Mouse (Mus musculus): Measurements from ENCODE around the gene Scube2. TPM values are rescaled to one million over a fixed set of nuclear protein-coding genes. Genes with fewer than 3 reads are reported as not detected.

Gene Scube2
- total RNA-seq, 2 experiments from 2014 or later: 1.4 to 3.5 TPM

- intact Hi-C loops (cut with DNase I): no loop called here
- DNase-seq: no peak
- H3K4me3 ChIP-seq: no peak overlapping the region
- no peak for TF ChIP-seq CTCF (IDR thresholded peaks at IDR 0.05)
- H3K27ac ChIP-seq: no peak overlapping the region
Measured at GRCm38 (mm10) chr7:109783281-109783680, 82.2 kb downstream of the Scube2 start.

DNA sequence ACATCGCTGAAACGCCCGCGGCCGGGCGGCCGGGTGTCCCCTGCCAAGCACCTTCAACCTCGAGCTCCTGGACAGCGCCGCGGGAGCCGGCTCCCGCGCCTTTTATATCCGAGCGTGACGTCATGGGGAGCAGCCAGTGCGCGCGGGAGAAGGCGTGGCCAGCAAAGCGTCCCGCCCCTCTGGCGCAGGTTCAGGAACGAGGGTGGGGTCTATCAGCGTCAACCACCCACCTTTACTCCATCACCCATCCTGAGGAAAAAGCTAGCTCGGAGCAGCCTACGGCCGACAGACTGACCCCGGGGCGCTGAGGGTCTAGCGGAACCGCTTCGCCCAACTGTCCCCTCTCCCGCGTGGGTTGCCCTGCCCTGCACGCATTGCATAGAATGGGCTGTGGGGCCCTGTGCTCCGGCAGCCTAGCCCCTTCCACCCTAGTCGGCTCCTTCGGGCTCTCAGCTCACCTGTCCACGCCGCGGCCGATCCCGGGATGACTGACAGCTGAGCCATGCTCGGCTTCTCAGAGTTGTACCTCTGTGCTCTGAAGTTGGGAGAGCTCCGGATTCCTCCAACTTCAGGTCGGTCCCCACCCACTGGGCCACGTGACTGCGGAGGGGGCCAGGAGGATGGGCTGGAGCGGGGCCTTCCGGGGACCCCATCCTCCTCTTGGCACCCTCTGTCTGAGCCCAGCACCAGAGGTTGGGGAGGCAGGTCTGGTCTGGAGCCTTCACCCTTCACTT lies 83.8 kb downstream of the Scube2 start, which contains the start of gene Nrip3:
Nrip3 (minus strand) TSS at position 556 of the 734 bp plus-strand sequence.
- no peak for TF ChIP-seq CTCF (IDR thresholded peaks at IDR 0.05)
- Histone ChIP-seq H3K27ac (no peak within 1 kb of the TSS), H3K4me3 (peak within 1 kb of the TSS; percentile 73)
- peak; percentile 70 for DNase-seq
- intact Hi-C loops (cut with DNase I): no loop called here

GRCm38 (mm10) chr7:109781087-109781469 lies 84.4 kb downstream of the Scube2 start:
- Histone ChIP-seq H3K27ac (no peak overlapping the region), H3K4me3 (peak overlapping the region; percentile 73)
- TF ChIP-seq CTCF (IDR thresholded peaks at IDR 0.05): no peak
- DNase-seq: no peak
- intact Hi-C loops (cut with DNase I): no loop called here

GRCm38 (mm10) chr7:109772251-109772650 lies 93.2 kb downstream of the Scube2 start:
- intact Hi-C loops (cut with DNase I): no loop called here
- DNase-seq: no peak
- Histone ChIP-seq H3K27ac (no peak overlapping the region), H3K4me3 (no peak overlapping the region)
- TF ChIP-seq CTCF (IDR thresholded peaks at IDR 0.05): no peak

GRCm38 (mm10) chr7:109768699-109769383 lies 96.6 kb downstream of the Scube2 start:
- intact Hi-C loops (cut with DNase I): no loop called here

DNA sequence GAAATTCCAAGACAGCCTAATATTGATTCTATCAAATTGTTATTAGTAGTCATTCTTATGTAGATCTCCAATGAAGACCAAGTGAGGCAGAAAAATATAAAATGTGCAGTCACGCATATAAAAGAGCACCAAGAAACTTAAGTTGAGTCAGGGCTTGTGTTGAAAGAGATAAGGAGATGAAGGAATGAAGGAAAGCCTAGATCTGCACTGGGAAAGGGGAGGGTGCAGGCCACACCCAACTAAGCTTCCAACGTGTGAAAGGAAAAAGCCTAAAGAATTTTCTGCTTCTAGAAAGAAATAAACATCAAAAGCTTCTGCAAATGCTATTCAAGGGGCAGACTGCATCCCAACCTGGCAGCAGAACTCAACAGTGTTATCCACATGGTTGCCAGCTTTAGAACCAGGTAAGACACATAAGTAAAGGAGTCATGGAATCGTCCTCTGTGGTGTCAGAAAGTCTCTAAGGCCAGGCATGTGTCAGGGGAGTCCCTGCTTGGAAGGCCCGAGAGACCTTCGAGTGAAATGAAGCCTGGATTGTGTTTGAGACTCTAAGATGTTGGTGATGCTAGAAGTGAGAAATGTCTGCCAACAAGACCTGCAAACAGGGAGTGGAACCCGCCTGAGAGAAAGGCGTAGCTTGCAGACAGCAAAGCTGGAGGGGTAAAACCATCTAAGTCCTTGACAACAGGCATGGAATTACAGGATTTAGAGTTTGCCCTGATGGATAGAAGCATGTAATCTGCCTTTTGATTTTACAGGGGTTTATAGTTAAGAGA lies 97.7 kb downstream of the Scube2 start:
- Histone ChIP-seq H3K27ac (no peak overlapping the region), H3K4me3 (no peak overlapping the region)
- intact Hi-C loops (cut with DNase I): no loop called here
- TF ChIP-seq CTCF (IDR thresholded peaks at IDR 0.05): no peak
- no peak for DNase-seq

More at GRCm38 (mm10) chr7:109768699-109769383, 96.6 kb downstream of the Scube2 start:
- no peak overlapping the region for H3K4me3 ChIP-seq
- no peak overlapping the region for H3K27ac ChIP-seq
- no peak for TF ChIP-seq CTCF (IDR thresholded peaks at IDR 0.05)
- no peak for DNase-seq

DNA sequence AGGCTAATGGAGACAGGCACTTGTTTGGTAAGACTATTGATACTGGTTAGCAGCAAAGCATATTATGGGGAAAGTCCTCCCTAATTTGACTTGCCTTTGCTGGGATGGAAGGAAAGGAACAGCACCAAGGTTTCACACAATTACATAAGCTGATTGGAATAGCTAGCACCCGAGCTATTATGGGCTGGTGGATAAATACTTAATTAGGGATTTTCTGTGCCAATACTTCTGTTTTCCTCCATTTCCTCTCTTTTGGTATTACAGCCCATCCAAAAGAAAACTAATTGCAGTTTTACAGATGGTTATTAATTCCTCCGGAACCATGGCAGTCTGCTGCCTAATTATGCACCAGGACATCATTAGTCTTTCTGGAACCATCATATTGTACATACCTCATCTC lies 101.5 kb downstream of the Scube2 start:
- intact Hi-C loops (cut with DNase I): no loop called here
- Histone ChIP-seq H3K27ac (no peak overlapping the region), H3K4me3 (no peak overlapping the region)
- no peak for DNase-seq
- no peak for TF ChIP-seq CTCF (IDR thresholded peaks at IDR 0.05)

- DNase-seq: no peak
- Histone ChIP-seq H3K4me3 (no peak overlapping the region), H3K27ac (no peak overlapping the region)
- TF ChIP-seq CTCF (IDR thresholded peaks at IDR 0.05): no peak
- intact Hi-C loops (cut with DNase I): no loop called here
Measured at GRCm38 (mm10) chr7:109756291-109756690, 109.2 kb downstream of the Scube2 start.

DNA sequence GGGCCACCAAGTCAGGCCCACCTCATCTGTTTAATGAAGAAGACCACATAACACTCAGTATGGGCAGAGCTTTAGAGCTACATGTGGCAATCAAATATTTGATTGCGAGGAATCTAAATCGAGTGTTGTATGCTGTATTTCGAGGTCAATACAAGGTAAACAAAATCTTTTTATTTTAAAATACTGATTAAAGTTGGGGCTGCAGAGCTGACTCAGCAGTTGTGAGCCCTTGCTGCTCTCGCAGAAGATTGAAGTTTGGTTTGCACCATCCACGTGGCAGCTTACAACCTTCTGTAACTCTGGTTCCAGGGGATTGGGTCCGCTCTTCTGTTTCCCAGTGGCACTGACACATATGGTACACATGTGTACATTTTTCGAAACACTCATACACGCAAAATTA lies 111.4 kb downstream of the Scube2 start:
- Histone ChIP-seq H3K27ac (no peak overlapping the region), H3K4me3 (no peak overlapping the region)
- intact Hi-C loops (cut with DNase I): no loop called here
- no peak for DNase-seq
- no peak for TF ChIP-seq CTCF (IDR thresholded peaks at IDR 0.05)

- DNase-seq: peak; percentile 91
- intact Hi-C loops (cut with DNase I): no loop called here
- TF ChIP-seq CTCF (IDR thresholded peaks at IDR 0.05): peak; percentile 22
- H3K27ac ChIP-seq: peak within 1 kb of the TSS; percentile 98
- H3K4me3 ChIP-seq: peak within 1 kb of the TSS; percentile 94
Measured at GRCm38 (mm10) chr7:109752008-109752925, 113.2 kb downstream of the Scube2 start, which contains the start of gene Tmem9b. TSS of gene Tmem9b (minus strand) at chr7:109752875.

- peak overlapping the region; percentile 98 for H3K27ac ChIP-seq
- no peak for DNase-seq
- H3K4me3 ChIP-seq: peak overlapping the region; percentile 94
- intact Hi-C loops (cut with DNase I): no loop called here
- no peak for TF ChIP-seq CTCF (IDR thresholded peaks at IDR 0.05)
Measured at GRCm38 (mm10) chr7:109751427-109752007, 114.0 kb downstream of the Scube2 start.

Other genes with a start within 250 kb of the Scube2 start
- gene St5, start 162.1 kb downstream of the Scube2 start, total RNA-seq (2021): 1 to 10 TPM; 6.8 to 7.7 TPM
- gene Akip1, start 162.0 kb downstream of the Scube2 start, total RNA-seq (2021): 10 to 100 TPM; 10.3 to 17.8 TPM
- gene BC051019, start 141.8 kb downstream of the Scube2 start, total RNA-seq (2021): not detected
- not detected for gene Ascl3, start 134.0 kb downstream of the Scube2 start, total RNA-seq (2021)
- gene Tmem9b, start 112.8 kb downstream of the Scube2 start, total RNA-seq (2021): 10 to 100 TPM; 28.1 to 30.4 TPM
- not detected for gene Nrip3, start 83.7 kb downstream of the Scube2 start, total RNA-seq (2021)
- gene Dennd5a, start 94.8 kb upstream of the Scube2 start, total RNA-seq (2021): 10 to 100 TPM; 34.4 to 52.4 TPM
- gene Tmem41b, start 121.2 kb upstream of the Scube2 start, total RNA-seq (2021): 10 to 100 TPM; 25.4 to 27.0 TPM
- 100 to 1,000 TPM in 1 of 2 experiments, 10 to 100 TPM in 1; 96.4 to 101 TPM for gene Ipo7, start 152.6 kb upstream of the Scube2 start, total RNA-seq (2021)
- gene Zfp143, start 195.5 kb upstream of the Scube2 start, total RNA-seq (2021): 1 to 10 TPM; 9.4 to 9.8 TPM

Measured in gastrocnemius, adult 2 months (tissue).